In the genomic region with DNA sequence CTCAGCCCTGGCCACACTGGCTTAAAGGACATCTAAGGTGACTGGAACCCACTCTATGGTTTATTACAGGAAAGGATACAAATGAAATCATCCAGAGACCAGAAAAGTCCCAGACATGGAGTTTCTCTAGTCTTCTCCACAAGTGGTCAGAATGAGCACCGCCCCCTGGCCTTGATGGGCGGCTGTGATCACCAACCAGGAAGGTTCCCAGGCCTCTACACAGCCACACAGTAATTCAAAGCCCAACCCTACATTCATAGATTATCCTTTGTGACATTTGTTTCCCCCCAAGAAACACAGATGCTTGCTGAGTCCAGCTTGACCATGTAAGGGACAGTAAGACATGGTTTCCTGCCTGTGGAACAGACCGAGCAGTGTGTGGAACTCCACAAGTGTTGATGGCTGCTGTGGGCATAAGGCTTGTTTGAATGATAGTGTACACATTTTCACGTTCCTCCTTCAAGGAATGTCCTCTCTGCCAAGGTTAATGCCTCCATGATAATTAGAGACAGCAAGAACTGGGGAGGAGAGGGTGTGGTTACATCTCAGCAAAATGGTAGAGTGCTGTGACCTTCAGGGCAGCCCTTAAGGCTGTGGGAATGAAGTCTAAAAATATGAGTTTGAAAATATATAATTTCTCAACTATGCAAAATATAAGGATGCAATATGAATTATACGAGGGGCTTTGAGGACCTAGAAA, we compare ENCODE assay signal across 14 mouse cellular contexts. TPM values are rescaled to one million over a fixed set of nuclear protein-coding genes. Genes with fewer than 3 reads are reported as not detected.
"Had no signal": no experiment of that assay in that cellular context is flagged by ENCODE, and none has a peak within 500 bp of the region (broad histone marks: within the 10 kb centered on the region; RNA-seq: fewer than 3 reads in every experiment).

No protein-coding gene starts in this region.

- H3K4me1 ChIP-seq: midbrain, embryonic 10.5 days; midbrain, embryonic 12.5 days; neural tube, embryonic 12.5 days had no signal

- H3K9ac ChIP-seq: liver, embryonic 14.5 days; lung, embryonic 14.5 days; midbrain, embryonic 12.5 days; neural tube, embryonic 12.5 days; stomach, embryonic 15.5 days had no signal

- H3K4me3 ChIP-seq: midbrain, embryonic 10.5 days; midbrain, embryonic 12.5 days; myocyte; neural tube, embryonic 12.5 days; stomach, embryonic 15.5 days had no signal

- H3K36me3 ChIP-seq: midbrain, embryonic 10.5 days; midbrain, embryonic 12.5 days; neural tube, embryonic 12.5 days; stomach, embryonic 15.5 days had no signal

- H3K27ac ChIP-seq: liver, embryonic 14.5 days; midbrain, embryonic 10.5 days; midbrain, embryonic 12.5 days; neural tube, embryonic 12.5 days; stomach, embryonic 15.5 days; stomach, postnatal 0 days had no signal

- ATAC-seq: midbrain, embryonic 16.5 days had no signal

- DNase-seq: lung, adult 18-20 months; lung, embryonic 14.5 days; lung, postnatal 10 days; lung, postnatal 4 days; midbrain, embryonic 14.5 days; right cerebral cortex, postnatal 14 days had no signal

- H3K9me3 ChIP-seq: midbrain, embryonic 12.5 days; stomach, embryonic 15.5 days had no signal

- H3K27me3 ChIP-seq: midbrain, embryonic 12.5 days; neural tube, embryonic 12.5 days; stomach, embryonic 15.5 days had no signal

- H3K4me2 ChIP-seq: lung, embryonic 14.5 days; midbrain, embryonic 12.5 days; neural tube, embryonic 12.5 days; stomach, embryonic 15.5 days had no signal

RNA-seq across cellular contexts. Expression of gene Chrnb4, which starts 54.5 kb away (rescaled TPM):
- polyA plus RNA-seq: liver, embryonic 14.5 days had no signal
